Mouse (Mus musculus) hindbrain, embryonic 16.5 days (tissue): ENCODE measurements around the gene Gm21972. TPM values are rescaled to one million over a fixed set of nuclear protein-coding genes. Genes with fewer than 3 reads are reported as not detected.

Experiments used
- ATAC-seq: fragments of 200-750 bp; cut with Nextera tagmentation; 2 replicates; pipeline ENCODE4 v1.8.0; 2017; ENCODE audit warnings: moderate TSS enrichment, moderate library complexity
- H3K27ac ChIP-seq: fragments of 300-500 bp; sonication (generic); 2 replicates; pipeline ENCODE4 v1.5.1; 2014; ENCODE audit warnings: low read depth, mild to moderate bottlenecking, control low read depth, low read length, moderate library complexity
- H3K27me3 ChIP-seq: fragments of 300-500 bp; sonication (generic); replicated peaks from 2 replicates; pipeline ENCODE4 v1.6.1; 2014; ENCODE audit warnings: low read length; ENCODE audit not compliant: control insufficient read depth, insufficient read depth
- H3K36me3 ChIP-seq: fragments of 300-500 bp; sonication (generic); 2 replicates; pipeline ENCODE4 v1.6.1; 2014; ENCODE audit warnings: mild to moderate bottlenecking, low read length, moderate library complexity, mixed read lengths; ENCODE audit not compliant: control insufficient read depth, insufficient read depth
- H3K4me1 ChIP-seq: fragments of 300-500 bp; sonication (generic); 2 replicates; pipeline ENCODE4 v1.6.1; 2014; ENCODE audit warnings: low read depth, low read length; ENCODE audit not compliant: control insufficient read depth, insufficient read depth
- H3K4me2 ChIP-seq: fragments of 300-500 bp; sonication (generic); 2 replicates; pipeline ENCODE4 v1.6.1; 2014; ENCODE audit warnings: mild to moderate bottlenecking, low read length, control low read depth, moderate library complexity
- H3K4me3 ChIP-seq: fragments of 300-500 bp; sonication (generic); 2 replicates; pipeline ENCODE4 v1.5.1; 2014; ENCODE audit warnings: mild to moderate bottlenecking, low read length, control low read depth, moderate library complexity
- H3K9ac ChIP-seq: fragments of 300-500 bp; sonication (generic); 2 replicates; pipeline ENCODE4 v1.6.1; 2014; ENCODE audit warnings: low read depth, mild to moderate bottlenecking, control low read depth, low read length, moderate library complexity
- H3K9me3 ChIP-seq: fragments of 300-500 bp; sonication (generic); 2 replicates; pipeline ENCODE4 v1.6.1; 2014; ENCODE audit warnings: mild to moderate bottlenecking, low read length, moderate library complexity; ENCODE audit not compliant: control insufficient read depth
- WGBS: fragments of 180-500 bp; shearing (Covaris S2); extraction: QIAGEN DNeasy Blood & Tissue Kit; methylation state at CpG from one replicate; pipeline ENCODE4 v1.1.7; 2014; 5-methylcytosine and 5-hydroxymethylcytosine counted together
- polyA plus RNA-seq: library from polyadenylated mRNA; unstranded; fragments of >200 nt; fragmentation: Nextera tagmentation; extraction: Ambion mirVana; gene quantifications from 2 replicates; pipeline ENCODE4 v1.2.1, GENCODE M21; 2015

Gm21972 gene
- polyA plus RNA-seq = 0.37 and 0.56 TPM in 2 replicates

DNA sequence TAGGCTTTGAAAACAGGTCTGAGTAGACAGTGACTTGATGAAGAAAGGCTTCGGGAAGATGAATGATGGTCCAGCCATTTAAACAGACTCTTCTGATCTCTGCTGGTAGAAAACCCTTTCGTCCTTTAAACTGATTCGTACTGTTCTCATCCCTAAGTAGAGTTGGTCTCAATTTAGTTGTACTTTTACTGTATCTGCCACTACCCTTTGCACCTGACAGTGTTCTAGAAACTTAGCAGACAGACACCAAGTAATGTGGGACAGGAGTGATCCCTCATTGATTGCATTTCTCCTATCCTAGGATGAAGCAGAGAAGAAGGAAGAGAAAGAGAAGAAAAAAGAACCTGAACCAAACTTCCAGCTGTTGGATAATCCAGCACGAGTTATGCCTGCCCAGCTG lies at the start of gene Gm21972:
Gm21972 (plus strand) TSS at position 301 of the 400 bp plus-strand sequence.
- Histone ChIP-seq H3K4me3 (no peak within 1 kb of the TSS), H3K4me1 (no peaks in the 10 kb centered on the region), H3K36me3 (peaks cover 42% of the 10 kb centered on the region), H3K9me3 (no peaks in the 10 kb centered on the region), H3K4me2 (no peak within 1 kb of the TSS), H3K27ac (no peak within 1 kb of the TSS), H3K27me3 (no peaks in the 10 kb centered on the region), H3K9ac (no peak within 1 kb of the TSS)
- ATAC-seq = no peak
- 98% methylated on average over 4 of the region's 4 CpGs for WGBS

DNA sequence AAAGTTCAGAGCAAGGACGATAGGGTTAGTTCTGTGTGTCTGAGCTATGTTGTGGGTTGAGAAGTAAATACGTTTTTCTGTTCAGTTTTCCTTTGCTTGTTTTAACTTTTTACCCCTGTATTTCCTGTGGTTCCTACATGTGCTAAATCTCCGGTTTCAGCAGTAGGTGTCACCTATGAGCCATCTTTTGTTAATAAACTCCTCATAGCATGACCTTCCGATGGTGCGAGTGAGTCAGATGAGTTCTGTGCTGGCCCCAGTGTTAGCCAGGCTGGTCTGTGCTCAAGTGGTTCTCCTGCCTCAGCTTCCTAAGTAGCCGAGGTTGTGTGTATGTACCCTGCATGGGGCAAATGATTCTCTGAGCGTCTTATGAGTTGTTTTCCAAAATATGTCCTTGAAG lies 39.0 kb upstream of the Gm21972 start:
- H3K4me2 ChIP-seq = no peak overlapping the region
- no peaks in the 10 kb centered on the region for H3K27me3 ChIP-seq
- 89% methylated on average over 7 of the region's 7 CpGs for WGBS
- H3K9me3 ChIP-seq = no peaks in the 10 kb centered on the region
- no peak overlapping the region for H3K27ac ChIP-seq
- H3K4me3 ChIP-seq = no peak overlapping the region
- H3K4me1 ChIP-seq = no peaks in the 10 kb centered on the region
- H3K36me3 ChIP-seq = peaks cover 29% of the 10 kb centered on the region
- no peak overlapping the region for H3K9ac ChIP-seq
- no peak for ATAC-seq

DNA sequence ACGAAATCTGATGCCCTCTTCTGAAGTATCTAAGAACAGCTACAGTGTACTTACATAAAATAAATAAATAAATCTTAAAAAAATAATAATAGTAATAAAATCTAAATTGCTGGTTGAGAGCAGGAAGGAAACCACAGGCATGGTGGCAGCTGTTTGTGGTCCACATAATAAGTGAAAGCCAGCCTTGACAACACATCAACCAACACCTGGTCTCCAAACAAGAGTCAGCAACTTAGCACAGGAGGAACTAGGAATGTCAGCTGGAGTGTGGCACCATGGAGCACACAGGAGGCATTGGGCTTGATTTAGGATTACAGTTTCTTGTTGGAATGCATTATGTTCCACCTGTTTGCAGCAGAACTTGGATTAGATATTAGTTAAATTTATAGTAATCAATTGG lies 28.4 kb upstream of the Gm21972 start:
- Histone ChIP-seq H3K27ac (no peak overlapping the region), H3K9me3 (no peaks in the 10 kb centered on the region), H3K4me1 (no peaks in the 10 kb centered on the region), H3K9ac (no peak overlapping the region), H3K4me2 (no peak overlapping the region), H3K36me3 (no peaks in the 10 kb centered on the region), H3K27me3 (no peaks in the 10 kb centered on the region), H3K4me3 (no peak overlapping the region)
- no peak for ATAC-seq
- 92% methylated on average over 1 of the region's 1 CpGs for WGBS

DNA sequence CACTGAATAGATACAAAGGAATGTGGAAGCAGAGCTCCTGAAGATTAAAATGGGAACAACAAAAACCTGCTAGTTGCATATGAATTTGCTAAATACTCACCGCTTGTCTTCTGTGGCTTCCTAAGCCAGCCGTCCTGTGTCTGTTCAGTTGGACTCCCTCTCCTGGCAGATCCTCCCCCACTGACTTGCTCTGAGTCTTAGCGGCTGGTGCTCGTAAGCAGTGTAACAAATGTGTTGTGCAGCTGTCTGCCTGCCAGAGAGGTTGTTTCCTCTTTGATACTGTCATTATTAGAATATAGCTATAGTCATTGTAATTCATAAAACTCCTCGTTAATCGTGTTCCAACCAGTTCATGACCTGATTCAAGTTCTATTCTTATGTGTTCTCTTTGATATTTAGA lies 21.7 kb upstream of the Gm21972 start, which contains the start of gene Htr2b:
Htr2b (minus strand) TSS at position 192 of the 400 bp plus-strand sequence.
- Histone ChIP-seq H3K9ac (no peak within 1 kb of the TSS), H3K9me3 (no peaks in the 10 kb centered on the region), H3K4me1 (no peaks in the 10 kb centered on the region), H3K27ac (no peak within 1 kb of the TSS), H3K4me2 (no peak within 1 kb of the TSS), H3K36me3 (no peaks in the 10 kb centered on the region), H3K27me3 (no peaks in the 10 kb centered on the region), H3K4me3 (no peak within 1 kb of the TSS)
- no peak; the same call in 1 of the 2 replicates for ATAC-seq
- 55% methylated on average over 6 of the region's 6 CpGs for WGBS

DNA sequence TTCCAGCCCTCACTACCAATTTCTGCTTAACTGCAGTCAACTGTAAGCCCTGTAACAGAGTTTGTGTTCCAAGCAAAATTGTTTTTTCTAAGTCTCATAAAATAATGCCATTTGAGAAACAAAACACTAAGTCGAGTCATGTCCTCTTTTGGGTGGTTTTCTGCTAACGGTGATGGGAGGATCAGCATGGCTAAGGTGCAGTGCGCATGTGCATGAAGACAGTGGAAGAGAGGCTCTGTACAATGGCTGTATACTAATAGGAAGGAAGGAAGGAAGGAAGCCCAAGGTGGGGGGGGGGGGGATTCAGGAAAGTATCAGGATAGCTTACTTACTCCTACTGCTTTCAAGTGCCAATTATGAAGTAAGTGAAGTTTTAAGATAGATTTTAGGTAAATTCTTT lies 19.3 kb upstream of the Gm21972 start:
- H3K9ac ChIP-seq = no peak overlapping the region
- H3K4me1 ChIP-seq = no peaks in the 10 kb centered on the region
- H3K9me3 ChIP-seq = no peaks in the 10 kb centered on the region
- ATAC-seq = no peak
- 91% methylated on average over 3 of the region's 3 CpGs for WGBS
- no peaks in the 10 kb centered on the region for H3K27me3 ChIP-seq
- H3K27ac ChIP-seq = no peak overlapping the region
- peaks cover 15% of the 10 kb centered on the region for H3K36me3 ChIP-seq
- H3K4me3 ChIP-seq = no peak overlapping the region
- H3K4me2 ChIP-seq = no peak overlapping the region

DNA sequence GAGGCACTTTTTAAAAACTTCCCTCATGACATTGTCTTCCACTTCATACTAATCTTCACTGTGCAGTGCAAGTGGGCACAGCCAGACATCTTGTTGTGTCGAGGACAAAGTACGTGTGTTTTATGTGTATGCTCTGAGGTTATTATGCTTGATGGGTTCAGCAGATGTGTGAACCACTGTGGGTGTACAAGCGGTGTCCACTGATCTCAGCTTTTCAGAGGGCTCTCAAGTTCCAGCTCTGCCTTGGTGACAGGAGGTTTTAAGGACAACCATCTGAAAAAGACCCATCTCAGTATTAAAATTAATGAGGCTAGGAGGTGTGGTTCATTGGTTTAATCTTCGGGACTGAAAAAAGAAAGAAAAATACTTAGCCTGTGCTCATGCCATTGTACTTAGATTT lies 13.9 kb upstream of the Gm21972 start:
- ATAC-seq = no peak
- no peak overlapping the region for H3K4me2 ChIP-seq
- no peak overlapping the region for H3K9ac ChIP-seq
- H3K4me1 ChIP-seq = no peaks in the 10 kb centered on the region
- H3K4me3 ChIP-seq = no peak overlapping the region
- WGBS = 94% methylated on average over 4 of the region's 4 CpGs
- H3K27me3 ChIP-seq = no peaks in the 10 kb centered on the region
- H3K36me3 ChIP-seq = peaks cover 23% of the 10 kb centered on the region
- no peak overlapping the region for H3K27ac ChIP-seq
- no peaks in the 10 kb centered on the region for H3K9me3 ChIP-seq

DNA sequence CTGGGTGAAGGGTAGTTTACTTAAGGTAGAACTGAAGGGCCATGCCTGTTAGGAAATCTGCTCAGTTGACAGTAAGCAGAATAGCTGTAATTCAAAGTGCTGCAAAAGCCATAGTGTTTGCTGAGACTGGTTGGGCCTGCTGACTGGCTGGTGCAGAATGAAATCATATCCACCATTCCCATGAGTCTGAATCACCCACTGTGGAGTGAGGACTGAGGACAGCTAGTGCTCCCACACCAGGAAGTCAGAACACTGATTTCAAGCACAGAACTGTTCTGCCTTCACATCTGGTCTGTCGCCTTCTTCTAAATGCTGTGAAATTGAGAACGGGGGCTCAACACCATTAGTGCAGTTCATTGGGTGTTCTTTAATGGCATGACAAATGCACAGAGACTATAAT lies 7.4 kb upstream of the Gm21972 start:
- H3K27me3 ChIP-seq = no peaks in the 10 kb centered on the region
- H3K4me2 ChIP-seq = no peak overlapping the region
- no peak overlapping the region for H3K27ac ChIP-seq
- 93% methylated on average over 2 of the region's 2 CpGs for WGBS
- ATAC-seq = no peak
- no peaks in the 10 kb centered on the region for H3K4me1 ChIP-seq
- no peaks in the 10 kb centered on the region for H3K9me3 ChIP-seq
- peaks cover 31% of the 10 kb centered on the region for H3K36me3 ChIP-seq
- no peak overlapping the region for H3K4me3 ChIP-seq
- H3K9ac ChIP-seq = no peak overlapping the region

DNA sequence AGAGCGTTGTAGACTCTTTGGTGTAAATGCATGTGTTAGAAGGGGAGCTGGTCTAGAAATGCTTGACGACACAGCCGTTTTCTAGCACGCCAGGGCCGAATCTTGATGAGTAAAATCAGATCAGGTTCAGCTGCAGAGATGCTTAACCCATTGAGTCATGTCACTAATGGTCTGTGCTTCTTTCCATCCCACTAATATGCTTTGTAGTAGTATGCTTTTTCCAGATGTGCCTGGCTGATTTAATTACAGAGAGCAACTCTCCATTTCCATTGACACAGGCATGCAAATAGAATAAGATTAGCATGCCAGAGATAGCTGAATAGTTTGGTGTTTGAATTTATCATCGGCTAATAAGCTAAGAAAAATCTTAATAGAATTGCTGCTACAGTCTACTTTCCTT lies 1.9 kb downstream of the Gm21972 start:
- H3K4me3 ChIP-seq = no peak overlapping the region
- peaks cover 35% of the 10 kb centered on the region for H3K36me3 ChIP-seq
- no peak overlapping the region for H3K9ac ChIP-seq
- no peak overlapping the region for H3K4me2 ChIP-seq
- WGBS = 81% methylated on average over 6 of the region's 6 CpGs
- no peak for ATAC-seq
- H3K27ac ChIP-seq = no peak overlapping the region
- H3K4me1 ChIP-seq = no peaks in the 10 kb centered on the region
- no peaks in the 10 kb centered on the region for H3K9me3 ChIP-seq
- H3K27me3 ChIP-seq = no peaks in the 10 kb centered on the region

DNA sequence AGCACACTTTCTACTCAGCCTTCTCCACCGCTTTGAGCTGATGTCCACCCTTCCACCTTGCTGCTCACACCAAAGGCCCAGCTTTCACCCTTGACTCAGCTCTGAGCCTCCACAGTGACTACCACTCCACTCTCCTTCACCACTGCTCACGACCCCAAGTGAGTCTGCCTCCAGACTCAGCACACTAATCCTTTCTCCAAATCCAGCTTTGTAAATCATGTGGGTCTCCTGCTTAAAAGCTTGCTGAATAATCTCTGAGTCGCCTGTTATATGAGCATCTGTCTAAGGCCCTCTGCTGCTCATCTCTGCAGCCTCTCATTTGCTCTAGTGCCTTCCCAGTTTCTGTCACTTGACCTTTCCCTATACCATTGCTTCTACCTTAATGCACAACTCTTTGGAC lies 7.6 kb downstream of the Gm21972 start:
- H3K27me3 ChIP-seq = no peaks in the 10 kb centered on the region
- WGBS = 92% methylated on average over 3 of the region's 3 CpGs
- H3K4me2 ChIP-seq = no peak overlapping the region
- ATAC-seq = no peak
- peaks cover 20% of the 10 kb centered on the region for H3K36me3 ChIP-seq
- H3K9ac ChIP-seq = no peak overlapping the region
- H3K4me1 ChIP-seq = no peaks in the 10 kb centered on the region
- no peaks in the 10 kb centered on the region for H3K9me3 ChIP-seq
- H3K27ac ChIP-seq = no peak overlapping the region
- no peak overlapping the region for H3K4me3 ChIP-seq

DNA sequence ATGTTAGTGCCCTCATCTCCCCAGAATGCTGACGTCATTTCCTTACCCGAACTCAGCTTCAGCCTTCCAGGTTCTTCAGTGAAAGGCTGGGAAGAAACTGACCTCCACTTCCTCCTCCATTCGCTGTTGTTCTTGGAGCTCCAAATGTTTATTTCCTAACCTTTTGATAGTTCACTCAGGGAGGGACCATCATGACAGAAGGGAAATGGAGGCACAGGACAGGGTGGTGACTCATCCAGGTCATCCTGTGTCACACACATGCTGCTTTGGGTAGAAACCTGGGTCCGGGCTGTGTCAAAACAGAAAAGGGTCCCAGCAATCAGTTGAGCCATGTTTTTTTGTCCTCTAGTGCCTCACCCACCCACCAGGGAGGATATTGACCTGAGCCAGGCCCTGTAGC lies 9.7 kb downstream of the Gm21972 start:
- Histone ChIP-seq H3K9me3 (no peaks in the 10 kb centered on the region), H3K4me1 (no peaks in the 10 kb centered on the region), H3K9ac (no peak overlapping the region), H3K4me2 (no peak overlapping the region), H3K4me3 (no peak overlapping the region), H3K36me3 (peaks cover 6% of the 10 kb centered on the region), H3K27ac (no peak overlapping the region), H3K27me3 (no peaks in the 10 kb centered on the region)
- 0 out of 2 replicates have a peak, but pooled peaks have one; percentile 27 for ATAC-seq
- 76% methylated on average over 4 of the region's 4 CpGs for WGBS
